Mouse (Mus musculus): Measurements from ENCODE around the gene Dhx33.

GRCm38 (mm10) chr11:70970560-70971540, 33.4 kb downstream of the Dhx33 start:
- TF ChIP-seq CTCF (IDR thresholded peaks at IDR 0.05) (0 out of 2 replicates have a peak, but pooled peaks have one; percentile 1), POLR2A (IDR thresholded peaks at IDR 0.05; ENCODE audit: insufficient read depth, low read depth, low read length) (no peak)

Data from heart, adult 2 months (tissue).